Mouse (Mus musculus): Measurements from ENCODE around the gene Mthfs. TPM values are rescaled to one million over a fixed set of nuclear protein-coding genes. Genes with fewer than 3 reads are reported as not detected.

Gene Mthfs
- polyA plus RNA-seq, 1 experiment from 2014 or later, result 24.2 TPM

DNA sequence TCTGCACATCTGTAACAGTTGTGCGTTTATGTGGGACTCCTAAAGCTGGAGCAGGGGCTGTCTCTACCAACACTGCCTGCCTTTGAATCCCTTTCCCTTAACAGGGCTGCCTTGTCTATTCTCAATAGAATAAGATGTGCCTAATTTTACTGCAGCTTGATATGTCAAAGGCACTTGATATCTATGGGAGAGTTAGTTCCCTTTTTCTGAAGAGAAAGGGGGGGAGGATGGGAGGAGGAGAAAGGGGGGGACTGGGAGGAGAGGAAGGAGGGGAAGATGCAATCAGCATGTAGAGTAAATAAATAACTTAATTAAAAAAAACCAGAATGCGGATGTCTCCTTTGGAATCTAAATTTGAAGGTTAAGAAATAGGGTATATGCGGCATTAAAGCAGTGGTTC, 82.9 kb downstream of the Mthfs start:
- no peaks in the 10 kb centered on the region for H3K36me3 ChIP-seq
- no peak overlapping the region for H3K4me3 ChIP-seq (replicated peaks)
- no peaks in the 10 kb centered on the region for H3K4me1 ChIP-seq (replicated peaks)
- WGBS, result 91% methylated on average over 3 of the region's 3 CpGs
- no peak overlapping the region for H3K9ac ChIP-seq (replicated peaks)
- ATAC-seq (ENCODE audit: insufficient number of reproducible peaks, insufficient read depth, low FRiP score, low TSS enrichment, low read depth), result no peak
- H3K27ac ChIP-seq, result no peak overlapping the region
- H3K4me2 ChIP-seq, result no peak overlapping the region
- H3K9me3 ChIP-seq, result no peaks in the 10 kb centered on the region
- H3K27me3 ChIP-seq, result no peaks in the 10 kb centered on the region

DNA sequence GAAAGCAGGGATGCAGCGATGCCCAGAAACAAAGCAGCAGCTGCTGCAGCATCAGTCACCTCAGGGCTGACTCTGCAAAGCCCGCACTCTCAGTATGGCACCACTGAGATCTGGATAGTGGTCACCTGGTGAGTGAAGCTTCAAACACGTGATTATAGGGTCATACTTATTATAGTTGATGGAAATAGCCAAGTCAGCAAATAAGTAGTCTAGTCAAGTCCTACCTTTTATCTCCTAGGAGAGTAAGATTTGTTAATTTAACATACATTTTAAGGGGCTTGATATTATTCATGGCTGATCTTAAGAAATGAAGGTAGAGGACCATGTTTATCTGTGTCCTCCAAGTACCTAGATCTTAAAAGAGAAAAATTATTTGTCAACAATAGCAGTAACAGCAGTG, 83.6 kb downstream of the Mthfs start:
- Histone ChIP-seq H3K27ac (no peak overlapping the region), H3K36me3 (no peaks in the 10 kb centered on the region), H3K27me3 (no peaks in the 10 kb centered on the region), H3K4me1 (replicated peaks) (no peaks in the 10 kb centered on the region), H3K4me2 (no peak overlapping the region), H3K4me3 (replicated peaks) (no peak overlapping the region), H3K9ac (replicated peaks) (no peak overlapping the region), H3K9me3 (no peaks in the 10 kb centered on the region)
- 76% methylated on average over 3 of the region's 3 CpGs for WGBS
- no peak for ATAC-seq (ENCODE audit: insufficient number of reproducible peaks, insufficient read depth, low FRiP score, low TSS enrichment, low read depth)

DNA sequence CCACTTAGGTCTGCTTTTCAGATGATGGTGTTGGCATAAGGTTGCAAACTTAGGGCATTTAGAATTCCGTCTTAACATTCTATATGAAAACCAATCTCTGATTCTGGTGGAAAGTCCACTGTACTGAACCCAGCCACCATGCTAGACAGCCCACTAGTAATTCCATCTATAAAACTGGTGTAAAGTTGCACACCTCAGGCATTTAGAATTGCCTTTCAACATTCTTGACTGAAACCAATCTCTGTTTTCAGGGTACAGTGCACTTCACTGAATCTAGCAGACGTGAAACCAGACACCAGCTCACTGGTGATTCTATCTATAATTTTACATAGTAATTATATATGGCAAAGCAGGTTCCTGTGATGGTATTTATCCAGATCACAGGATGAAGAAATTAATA, 95.2 kb downstream of the Mthfs start:
- Histone ChIP-seq H3K4me1 (replicated peaks) (0 out of 2 replicates have a peak, but pooled peaks cover 2% of the 10 kb centered on the region), H3K4me2 (no peak overlapping the region), H3K27me3 (no peaks in the 10 kb centered on the region), H3K27ac (no peak overlapping the region), H3K4me3 (replicated peaks) (no peak overlapping the region), H3K9ac (replicated peaks) (no peak overlapping the region), H3K36me3 (no peaks in the 10 kb centered on the region), H3K9me3 (no peaks in the 10 kb centered on the region)
- no peak for ATAC-seq (ENCODE audit: insufficient number of reproducible peaks, insufficient read depth, low FRiP score, low TSS enrichment, low read depth)
- 77% methylated on average over 2 of the region's 2 CpGs for WGBS

DNA sequence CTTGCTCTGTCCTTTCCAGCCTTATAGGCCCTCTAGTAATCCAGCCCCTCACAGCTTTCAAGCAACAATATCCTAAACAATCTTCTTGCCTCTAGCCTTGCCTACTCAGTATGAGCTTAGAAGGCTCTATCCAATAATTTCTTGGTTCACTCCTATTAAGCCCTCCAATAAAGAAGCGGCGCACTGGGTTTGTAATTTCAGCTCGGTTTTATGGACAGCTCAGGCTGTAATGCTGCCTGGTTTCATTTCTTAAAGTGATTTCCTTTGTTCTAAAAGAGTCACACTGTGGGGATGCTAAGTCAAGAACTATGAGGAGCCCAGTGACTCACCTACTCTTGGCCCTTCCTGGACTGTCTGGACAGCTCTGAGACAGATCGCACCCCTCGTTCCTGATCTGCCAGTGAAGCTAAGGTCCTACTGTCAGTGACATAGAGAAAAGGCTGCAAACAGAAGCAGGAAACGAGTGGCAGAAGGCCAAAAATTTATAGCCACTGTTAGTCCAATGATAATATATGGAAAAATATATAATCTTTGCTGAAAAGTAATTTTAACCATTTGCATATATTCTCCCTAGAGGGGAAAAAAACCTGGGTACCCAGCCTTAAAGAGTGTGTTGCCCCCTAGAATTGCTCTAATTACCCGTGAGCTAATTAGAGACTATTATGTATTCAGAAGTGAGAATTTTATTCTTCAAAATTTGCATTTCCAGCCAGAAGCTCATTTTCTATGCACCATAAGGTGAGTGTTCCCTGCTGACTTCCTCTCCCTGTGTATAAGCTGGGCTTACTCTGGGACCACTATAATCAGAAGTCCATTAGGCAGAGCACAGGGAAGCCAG, 98.1 kb downstream of the Mthfs start:
- Histone ChIP-seq H3K27me3 (no peaks in the 10 kb centered on the region), H3K27ac (no peak overlapping the region), H3K4me1 (replicated peaks) (0 out of 2 replicates have a peak, but pooled peaks cover 2% of the 10 kb centered on the region), H3K4me3 (replicated peaks) (no peak overlapping the region), H3K9ac (replicated peaks) (no peak overlapping the region), H3K4me2 (no peak overlapping the region), H3K36me3 (no peaks in the 10 kb centered on the region), H3K9me3 (no peaks in the 10 kb centered on the region)
- no peak for ATAC-seq (ENCODE audit: insufficient number of reproducible peaks, insufficient read depth, low FRiP score, low TSS enrichment, low read depth)
- WGBS, result 64% methylated on average over 7 of the region's 7 CpGs

DNA sequence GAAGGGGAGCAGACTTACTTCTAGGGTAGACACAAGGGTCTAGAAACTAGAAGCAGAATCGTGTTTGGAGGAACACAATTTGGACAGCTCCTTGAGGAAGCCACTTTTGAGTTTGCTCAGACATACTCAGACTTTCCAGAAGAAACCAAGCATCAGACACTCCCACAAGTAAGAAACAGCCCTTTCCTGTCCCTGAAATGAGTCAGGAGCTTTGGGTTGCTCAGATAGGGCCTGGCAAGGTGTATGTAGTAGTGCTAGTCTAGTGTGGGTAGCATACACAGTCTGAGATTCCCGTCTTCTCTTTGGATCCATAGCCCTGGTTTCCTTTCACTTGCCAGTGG, 98.7 kb downstream of the Mthfs start:
- ATAC-seq (ENCODE audit: insufficient number of reproducible peaks, insufficient read depth, low FRiP score, low TSS enrichment, low read depth), result no peak
- Histone ChIP-seq H3K27me3 (no peaks in the 10 kb centered on the region), H3K27ac (no peak overlapping the region), H3K36me3 (no peaks in the 10 kb centered on the region), H3K4me1 (replicated peaks) (0 out of 2 replicates have a peak, but pooled peaks cover 2% of the 10 kb centered on the region), H3K9me3 (no peaks in the 10 kb centered on the region), H3K4me3 (replicated peaks) (no peak overlapping the region), H3K9ac (replicated peaks) (no peak overlapping the region), H3K4me2 (no peak overlapping the region)
- 64% methylated on average over 2 of the region's 2 CpGs for WGBS

DNA sequence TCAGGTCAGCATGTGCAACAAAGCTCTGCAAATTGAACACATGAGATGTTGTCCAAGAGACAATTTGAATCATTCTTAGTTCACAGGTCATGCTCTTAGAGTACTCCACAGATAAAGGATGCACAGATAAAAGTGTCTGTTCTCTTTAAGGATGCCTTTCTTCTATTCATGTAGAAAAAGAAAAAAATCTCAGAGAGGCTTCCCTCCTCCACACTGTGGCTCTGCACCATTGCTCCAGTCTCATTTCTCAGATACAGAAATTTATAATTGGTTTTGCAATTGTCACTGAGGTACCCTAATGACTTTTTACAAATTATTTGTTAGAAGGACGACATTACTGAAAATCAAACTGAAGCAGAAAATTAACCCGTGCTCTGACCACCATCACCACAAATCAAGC, 101.2 kb downstream of the Mthfs start:
- Histone ChIP-seq H3K27ac (no peak overlapping the region), H3K27me3 (no peaks in the 10 kb centered on the region), H3K36me3 (no peaks in the 10 kb centered on the region), H3K4me3 (replicated peaks) (no peak overlapping the region), H3K4me1 (replicated peaks) (0 out of 2 replicates have a peak, but pooled peaks cover 2% of the 10 kb centered on the region), H3K9me3 (no peaks in the 10 kb centered on the region), H3K9ac (replicated peaks) (no peak overlapping the region), H3K4me2 (no peak overlapping the region)
- ATAC-seq (ENCODE audit: insufficient number of reproducible peaks, insufficient read depth, low FRiP score, low TSS enrichment, low read depth), result no peak
- WGBS, result 89% methylated on average over 2 of the region's 2 CpGs

DNA sequence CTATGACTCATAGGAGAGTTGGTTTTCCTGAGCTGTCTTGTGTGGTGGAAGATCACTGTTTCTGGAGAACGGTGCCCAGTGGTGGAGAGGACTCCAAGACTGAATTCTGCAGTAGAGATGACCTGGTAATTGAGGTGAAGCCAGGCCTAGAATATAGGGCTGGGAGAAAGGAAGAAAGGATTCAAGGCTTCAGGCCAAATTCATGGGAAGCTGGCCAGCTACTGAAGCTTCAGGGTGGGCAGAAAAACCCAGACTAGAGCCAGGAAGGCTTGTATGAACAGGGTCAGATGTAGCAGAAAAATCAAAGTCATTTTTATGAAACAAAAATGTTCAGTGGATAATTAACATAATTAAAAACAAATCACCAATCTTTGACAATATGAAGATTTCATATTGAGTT, 163.3 kb downstream of the Mthfs start:
- H3K36me3 ChIP-seq, result no peaks in the 10 kb centered on the region
- H3K9me3 ChIP-seq, result no peaks in the 10 kb centered on the region
- ATAC-seq (ENCODE audit: insufficient number of reproducible peaks, insufficient read depth, low FRiP score, low TSS enrichment, low read depth), result no peak
- no peak overlapping the region for H3K4me2 ChIP-seq
- WGBS, result 77% methylated on average over 1 of the region's 1 CpGs
- H3K9ac ChIP-seq (replicated peaks), result no peak overlapping the region
- H3K4me1 ChIP-seq (replicated peaks), result no peaks in the 10 kb centered on the region
- H3K27ac ChIP-seq, result no peak overlapping the region
- no peaks in the 10 kb centered on the region for H3K27me3 ChIP-seq
- no peak overlapping the region for H3K4me3 ChIP-seq (replicated peaks)

DNA sequence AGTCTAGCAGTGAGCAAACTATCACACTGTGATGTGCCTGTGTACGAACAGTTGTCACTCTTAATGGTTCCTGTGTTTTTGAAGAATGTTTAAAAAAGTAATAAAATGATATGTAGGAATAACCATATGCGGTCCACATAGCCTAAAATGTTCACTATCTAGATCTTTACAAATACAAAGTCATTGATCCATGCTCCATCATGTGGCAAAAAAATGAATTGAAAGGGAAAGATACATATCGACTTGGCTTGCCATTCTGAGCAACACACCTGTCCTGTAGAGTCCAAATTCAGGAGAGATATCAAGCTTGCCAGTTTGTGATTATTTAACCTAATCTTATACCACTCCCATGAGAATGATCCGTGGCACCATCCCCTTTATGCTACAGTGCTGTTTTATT, 164.2 kb downstream of the Mthfs start:
- Histone ChIP-seq H3K27ac (no peak overlapping the region), H3K9me3 (no peaks in the 10 kb centered on the region), H3K27me3 (no peaks in the 10 kb centered on the region), H3K4me3 (replicated peaks) (no peak overlapping the region), H3K4me1 (replicated peaks) (no peaks in the 10 kb centered on the region), H3K4me2 (no peak overlapping the region), H3K36me3 (no peaks in the 10 kb centered on the region), H3K9ac (replicated peaks) (no peak overlapping the region)
- ATAC-seq (ENCODE audit: insufficient number of reproducible peaks, insufficient read depth, low FRiP score, low TSS enrichment, low read depth), result no peak
- 89% methylated on average over 4 of the region's 4 CpGs for WGBS

DNA sequence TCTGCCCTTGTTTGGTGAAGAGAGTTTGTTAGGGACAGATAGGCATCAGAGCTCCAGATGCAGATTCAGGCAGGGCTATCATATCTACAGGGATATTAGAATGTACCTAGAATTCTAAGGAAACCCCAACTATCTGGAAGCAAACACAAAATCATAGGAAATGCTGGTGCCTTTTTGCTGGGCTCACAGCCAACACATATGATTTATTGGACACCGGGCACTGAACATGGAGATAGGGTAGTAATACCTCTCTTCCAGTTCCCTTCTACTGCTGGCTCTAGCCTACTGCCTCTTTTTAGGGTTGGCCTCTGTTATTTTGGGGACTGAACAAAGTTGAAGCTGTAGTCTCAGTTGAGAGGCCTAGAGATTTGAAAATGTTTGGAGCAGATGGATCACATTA, 192.6 kb downstream of the Mthfs start:
- Histone ChIP-seq H3K9ac (replicated peaks) (no peak overlapping the region), H3K9me3 (no peaks in the 10 kb centered on the region), H3K4me2 (no peak overlapping the region), H3K4me1 (replicated peaks) (no peaks in the 10 kb centered on the region), H3K4me3 (replicated peaks) (no peak overlapping the region), H3K36me3 (no peaks in the 10 kb centered on the region), H3K27ac (no peak overlapping the region), H3K27me3 (no peaks in the 10 kb centered on the region)
- 93% methylated on average over 1 of the region's 1 CpGs for WGBS
- ATAC-seq (ENCODE audit: insufficient number of reproducible peaks, insufficient read depth, low FRiP score, low TSS enrichment, low read depth), result no peak

Other genes with a start within 250 kb of the Mthfs start
- gene Trim43b, start 117.8 kb upstream of the Mthfs start, polyA plus RNA-seq (2016; fragmentation: Nextera tagmentation; extraction: Ambion mirVana), result not detected in 2 replicates
- gene Bcl2a1b, start 11.5 kb upstream of the Mthfs start, polyA plus RNA-seq (2016; fragmentation: Nextera tagmentation; extraction: Ambion mirVana), result 0.64 and 0.76 TPM in 2 replicates
- gene Gm29094, start 11.3 kb upstream of the Mthfs start, polyA plus RNA-seq (2016; fragmentation: Nextera tagmentation; extraction: Ambion mirVana), result 0.46 TPM in 1 of 2 replicates, not detected in the other